Mouse (Mus musculus): ENCODE data around the gene Olfr418. TPM values are rescaled to one million over a fixed set of nuclear protein-coding genes. Genes with fewer than 3 reads are reported as not detected.
"Not testable (repeated sequence)": the region's sequence is repeated elsewhere in the genome, so short reads cannot be mapped to it uniquely, and the experiment has no call there.

Olfr418 gene
- 0.05 TPM in 1 of 2 replicates, not detected in the other for total RNA-seq (2014; rRNA removed)
- not detected in 2 replicates for polyA plus RNA-seq (2015; fragmentation: Nextera tagmentation; extraction: Ambion mirVana)

DNA sequence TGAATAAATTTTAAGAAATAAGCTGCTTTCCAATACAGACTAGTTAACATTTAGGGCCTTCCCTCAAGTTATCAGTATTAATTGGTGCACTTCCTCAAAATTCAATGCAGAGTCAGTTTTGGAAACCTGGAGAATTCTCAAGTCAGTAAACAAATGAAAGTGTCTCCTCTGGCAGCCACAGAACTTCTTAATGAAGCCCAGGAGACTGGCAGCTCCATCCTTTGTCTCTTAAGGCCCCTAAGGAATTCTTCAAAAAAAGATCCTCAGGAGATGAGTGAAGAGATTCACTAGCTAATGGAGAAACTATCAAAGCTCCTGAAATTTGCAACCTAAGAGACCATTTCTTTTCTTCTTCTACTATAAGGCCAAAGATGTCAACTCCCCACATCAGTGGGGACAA is at the start of gene Olfr418:
TSS of gene Olfr418 (plus strand) at position 301 of the 400 bp plus-strand sequence.
- Histone ChIP-seq H3K27me3 (ENCODE audit: insufficient read depth, low read length) (no peaks in the 10 kb centered on the region), H3K4me3 (ENCODE audit: low read depth, low read length) (no peak within 1 kb of the TSS), H3K4me2 (ENCODE audit: low read depth) (no peak within 1 kb of the TSS), H3K36me3 (ENCODE audit: insufficient read depth) (no peaks in the 10 kb centered on the region), H3K9ac (no peak within 1 kb of the TSS), H3K4me1 (ENCODE audit: insufficient read depth) (no peaks in the 10 kb centered on the region), H3K27ac (ENCODE audit: low read depth, low read length) (no peak within 1 kb of the TSS), H3K9me3 (ENCODE audit: low read length) (no peaks in the 10 kb centered on the region)
- no peak for DNase-seq
- ATAC-seq = no peak
- TF ChIP-seq CTCF (IDR thresholded peaks at IDR 0.05; ENCODE audit: low read depth) = no peak

- H3K36me3 ChIP-seq (ENCODE audit: insufficient read depth) = no peaks in the 10 kb centered on the region
- no peak overlapping the region for H3K4me3 ChIP-seq (ENCODE audit: low read depth, low read length)
- no peak for TF ChIP-seq CTCF (IDR thresholded peaks at IDR 0.05; ENCODE audit: low read depth)
- H3K4me1 ChIP-seq (ENCODE audit: insufficient read depth) = no peaks in the 10 kb centered on the region
- no peak for DNase-seq
- no peaks in the 10 kb centered on the region for H3K9me3 ChIP-seq (ENCODE audit: low read length)
- H3K27ac ChIP-seq (ENCODE audit: low read depth, low read length) = no peak overlapping the region
- no peak overlapping the region for H3K4me2 ChIP-seq (ENCODE audit: low read depth)
- ATAC-seq = no peak
- 92% methylated on average over 3 of the region's 3 CpGs for WGBS
- no peak overlapping the region for H3K9ac ChIP-seq
- no peaks in the 10 kb centered on the region for H3K27me3 ChIP-seq (ENCODE audit: insufficient read depth, low read length)
Observed at GRCm38 (mm10) chr1:173216481-173216880, 49.3 kb upstream of the Olfr418 start.

DNA sequence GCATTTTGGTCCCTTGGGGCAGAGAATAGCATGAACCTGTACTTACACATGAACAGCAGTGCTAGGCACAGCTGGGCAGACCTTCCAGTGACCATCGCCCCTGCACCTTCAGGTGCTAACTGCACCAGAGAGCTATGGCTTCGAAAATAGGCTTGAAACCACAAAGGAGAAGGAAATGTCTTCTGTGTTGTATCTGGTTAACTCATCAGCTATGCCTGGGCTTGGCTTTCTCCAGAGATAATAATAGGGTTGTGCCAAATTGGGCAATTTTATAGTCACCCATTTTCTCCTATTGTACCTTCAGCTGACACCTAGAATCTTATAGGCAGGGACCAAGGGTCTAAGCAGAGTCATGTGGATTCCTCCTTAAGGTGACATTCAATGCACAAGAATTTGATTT is 38.7 kb upstream of the Olfr418 start, which contains the start of gene Fcer1a:
TSS of gene Fcer1a (minus strand) at position 134 of the 400 bp plus-strand sequence.
- WGBS = 93% methylated on average over 2 of the region's 2 CpGs
- Histone ChIP-seq H3K4me2 (ENCODE audit: low read depth) (no peak within 1 kb of the TSS), H3K4me1 (ENCODE audit: insufficient read depth) (no peaks in the 10 kb centered on the region), H3K27me3 (ENCODE audit: insufficient read depth, low read length) (no peaks in the 10 kb centered on the region), H3K36me3 (ENCODE audit: insufficient read depth) (no peaks in the 10 kb centered on the region), H3K27ac (ENCODE audit: low read depth, low read length) (no peak within 1 kb of the TSS), H3K9me3 (ENCODE audit: low read length) (no peaks in the 10 kb centered on the region), H3K9ac (no peak within 1 kb of the TSS), H3K4me3 (ENCODE audit: low read depth, low read length) (no peak within 1 kb of the TSS)
- no peak for ATAC-seq
- TF ChIP-seq CTCF (IDR thresholded peaks at IDR 0.05; ENCODE audit: low read depth) = no peak
- no peak for DNase-seq

GRCm38 (mm10) chr1:173237004-173237403 is 28.8 kb upstream of the Olfr418 start:
- H3K4me1 ChIP-seq (ENCODE audit: insufficient read depth); H3K4me3 ChIP-seq (ENCODE audit: low read depth, low read length); ATAC-seq; H3K27ac ChIP-seq (ENCODE audit: low read depth, low read length); H3K9ac ChIP-seq; H3K36me3 ChIP-seq (ENCODE audit: insufficient read depth); DNase-seq; H3K9me3 ChIP-seq (ENCODE audit: low read length); H3K4me2 ChIP-seq (ENCODE audit: low read depth); H3K27me3 ChIP-seq (ENCODE audit: insufficient read depth, low read length): not testable (repeated sequence)
- WGBS = 91% methylated on average over 1 of the region's 1 CpGs

- 95% methylated on average over 3 of the region's 3 CpGs for WGBS
Observed at GRCm38 (mm10) chr1:173249888-173250287, 15.9 kb upstream of the Olfr418 start.

GRCm38 (mm10) chr1:173277677-173278076 is 11.9 kb downstream of the Olfr418 start, which contains the start of gene Mptx2:
Gene Mptx2, minus strand, starts transcription at chr1:173277777.
- H3K9ac ChIP-seq = no peak within 1 kb of the TSS
- TF ChIP-seq CTCF (IDR thresholded peaks at IDR 0.05; ENCODE audit: low read depth) = no peak
- H3K27ac ChIP-seq (ENCODE audit: low read depth, low read length) = no peak within 1 kb of the TSS
- ATAC-seq (no peak), DNase-seq (no peak)
- no peaks in the 10 kb centered on the region for H3K9me3 ChIP-seq (ENCODE audit: low read length)
- H3K4me3 ChIP-seq (ENCODE audit: low read depth, low read length) = no peak within 1 kb of the TSS
- no peak within 1 kb of the TSS for H3K4me2 ChIP-seq (ENCODE audit: low read depth)
- 83% methylated on average over 3 of the region's 3 CpGs for WGBS
- H3K4me1 ChIP-seq (ENCODE audit: insufficient read depth) = no peaks in the 10 kb centered on the region
- H3K27me3 ChIP-seq (ENCODE audit: insufficient read depth, low read length) = no peaks in the 10 kb centered on the region
- no peaks in the 10 kb centered on the region for H3K36me3 ChIP-seq (ENCODE audit: insufficient read depth)

More at GRCm38 (mm10) chr1:173249888-173250287, 15.9 kb upstream of the Olfr418 start:
- H3K4me3 ChIP-seq (ENCODE audit: low read depth, low read length) = no peak overlapping the region
- no peaks in the 10 kb centered on the region for H3K27me3 ChIP-seq (ENCODE audit: insufficient read depth, low read length)
- H3K9me3 ChIP-seq (ENCODE audit: low read length) = no peaks in the 10 kb centered on the region
- no peak overlapping the region for H3K4me2 ChIP-seq (ENCODE audit: low read depth)
- DNase-seq (no peak), ATAC-seq (no peak)
- H3K27ac ChIP-seq (ENCODE audit: low read depth, low read length) = no peak overlapping the region
- no peaks in the 10 kb centered on the region for H3K36me3 ChIP-seq (ENCODE audit: insufficient read depth)
- TF ChIP-seq CTCF (IDR thresholded peaks at IDR 0.05; ENCODE audit: low read depth) = no peak
- no peak overlapping the region for H3K9ac ChIP-seq
- H3K4me1 ChIP-seq (ENCODE audit: insufficient read depth) = no peaks in the 10 kb centered on the region

GRCm38 (mm10) chr1:173302795-173303194 is 37.0 kb downstream of the Olfr418 start:
- H3K9me3 ChIP-seq (ENCODE audit: low read length); H3K4me1 ChIP-seq (ENCODE audit: insufficient read depth); H3K36me3 ChIP-seq (ENCODE audit: insufficient read depth); ATAC-seq; H3K9ac ChIP-seq; H3K4me3 ChIP-seq (ENCODE audit: low read depth, low read length); H3K4me2 ChIP-seq (ENCODE audit: low read depth); DNase-seq; H3K27me3 ChIP-seq (ENCODE audit: insufficient read depth, low read length); H3K27ac ChIP-seq (ENCODE audit: low read depth, low read length): not testable (repeated sequence)
- WGBS = 80% methylated on average over 3 of the region's 3 CpGs

GRCm38 (mm10) chr1:173313535-173314050 is 47.8 kb downstream of the Olfr418 start:
- H3K9me3 ChIP-seq (ENCODE audit: low read length); H3K4me2 ChIP-seq (ENCODE audit: low read depth); H3K36me3 ChIP-seq (ENCODE audit: insufficient read depth); H3K4me3 ChIP-seq (ENCODE audit: low read depth, low read length); H3K4me1 ChIP-seq (ENCODE audit: insufficient read depth); H3K27ac ChIP-seq (ENCODE audit: low read depth, low read length); ATAC-seq; DNase-seq; H3K9ac ChIP-seq; H3K27me3 ChIP-seq (ENCODE audit: insufficient read depth, low read length): not testable (repeated sequence)
- 81% methylated on average over 7 of the region's 7 CpGs for WGBS
